Mouse (Mus musculus): ENCODE results near the gene Cox7a2. TPM values are rescaled to one million over a fixed set of nuclear protein-coding genes. Genes with fewer than 3 reads are reported as not detected.

The Cox7a2 gene
- 83.0 and 109 TPM in 2 replicates for polyA plus RNA-seq (2012; rRNA removed)

DNA sequence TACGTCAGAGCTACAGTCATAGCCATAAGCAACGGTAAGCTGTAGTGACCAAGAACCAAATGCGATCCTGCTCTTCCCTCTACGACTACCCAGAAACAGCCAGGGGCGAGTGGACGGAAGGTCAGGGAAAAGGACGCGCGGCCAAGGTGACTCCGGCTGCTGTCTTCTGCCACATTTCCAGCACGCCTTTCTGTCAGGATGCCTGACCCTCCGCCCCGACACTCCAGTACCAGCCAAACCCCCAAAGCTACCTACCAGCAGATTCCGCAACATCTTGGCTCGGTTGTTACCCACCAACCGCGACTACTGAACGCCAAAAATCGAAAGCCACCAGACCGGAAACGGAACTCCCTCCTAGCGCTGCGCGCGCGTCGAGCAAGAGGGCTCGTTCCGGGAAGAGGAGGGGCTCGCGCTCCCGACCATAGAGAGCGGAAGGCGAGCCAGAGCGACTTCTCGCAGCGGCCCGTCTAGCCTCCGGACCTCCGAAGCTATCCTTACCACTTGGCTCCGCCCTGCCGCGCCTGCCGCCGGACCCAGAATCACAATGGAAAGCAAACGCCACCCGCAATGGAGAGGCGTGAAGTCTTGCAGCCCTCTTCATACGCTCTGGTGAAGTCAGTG lies at the start of gene Cox7a2:
Gene Cox7a2, minus strand, starts transcription at position 494 of the 621 bp plus-strand sequence.

DNA sequence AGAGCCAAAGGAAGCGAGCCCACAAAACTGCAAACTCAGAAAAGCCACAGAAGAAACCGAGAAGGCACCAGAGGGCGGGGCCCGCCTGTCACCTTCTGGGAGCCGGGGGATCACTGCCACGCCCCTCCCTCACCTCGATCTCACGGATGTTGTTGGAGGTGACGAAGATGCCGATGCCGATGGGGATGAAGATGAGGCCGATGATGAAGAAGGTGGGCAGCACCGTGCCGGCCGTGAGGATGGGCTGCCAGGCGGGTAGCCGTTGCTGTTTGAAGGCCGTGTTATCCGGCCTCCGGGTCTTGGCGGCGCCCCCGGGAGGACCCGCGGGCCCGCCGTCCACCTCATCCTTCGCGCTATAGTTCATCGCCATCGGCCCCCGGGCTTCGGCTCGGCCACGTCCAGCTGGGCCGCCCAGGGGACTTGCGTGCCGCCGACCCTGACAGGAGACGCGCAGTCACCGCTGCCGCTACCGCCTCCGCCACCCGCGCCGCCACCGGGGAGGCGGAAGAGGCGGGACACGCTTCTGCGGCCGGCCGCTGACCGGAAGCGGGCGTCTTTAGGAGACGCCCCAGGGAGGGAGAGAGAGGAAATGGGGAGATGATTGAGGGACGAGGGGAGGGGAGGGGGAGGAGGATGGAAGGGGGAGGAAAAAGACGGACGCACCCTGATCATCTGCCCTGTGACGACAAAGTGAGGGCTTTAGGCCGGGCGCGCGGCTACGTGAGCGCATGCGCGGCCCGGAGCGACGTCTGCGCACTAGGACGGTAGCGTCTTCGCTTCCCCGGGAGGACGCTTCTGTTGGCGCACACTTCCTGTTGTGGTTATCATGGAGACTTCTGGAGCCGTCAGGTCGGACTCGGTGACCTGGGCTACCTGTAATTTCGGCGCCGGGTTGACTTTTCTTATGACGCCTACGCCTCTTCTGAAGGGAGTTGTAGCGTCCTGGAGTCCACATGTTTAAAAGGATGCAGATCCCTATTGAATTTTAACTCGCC lies 33.5 kb upstream of the Cox7a2 start, which contains the start of gene Tmem30a:
Gene Tmem30a, minus strand, starts transcription at position 667 of the 995 bp plus-strand sequence.

DNA sequence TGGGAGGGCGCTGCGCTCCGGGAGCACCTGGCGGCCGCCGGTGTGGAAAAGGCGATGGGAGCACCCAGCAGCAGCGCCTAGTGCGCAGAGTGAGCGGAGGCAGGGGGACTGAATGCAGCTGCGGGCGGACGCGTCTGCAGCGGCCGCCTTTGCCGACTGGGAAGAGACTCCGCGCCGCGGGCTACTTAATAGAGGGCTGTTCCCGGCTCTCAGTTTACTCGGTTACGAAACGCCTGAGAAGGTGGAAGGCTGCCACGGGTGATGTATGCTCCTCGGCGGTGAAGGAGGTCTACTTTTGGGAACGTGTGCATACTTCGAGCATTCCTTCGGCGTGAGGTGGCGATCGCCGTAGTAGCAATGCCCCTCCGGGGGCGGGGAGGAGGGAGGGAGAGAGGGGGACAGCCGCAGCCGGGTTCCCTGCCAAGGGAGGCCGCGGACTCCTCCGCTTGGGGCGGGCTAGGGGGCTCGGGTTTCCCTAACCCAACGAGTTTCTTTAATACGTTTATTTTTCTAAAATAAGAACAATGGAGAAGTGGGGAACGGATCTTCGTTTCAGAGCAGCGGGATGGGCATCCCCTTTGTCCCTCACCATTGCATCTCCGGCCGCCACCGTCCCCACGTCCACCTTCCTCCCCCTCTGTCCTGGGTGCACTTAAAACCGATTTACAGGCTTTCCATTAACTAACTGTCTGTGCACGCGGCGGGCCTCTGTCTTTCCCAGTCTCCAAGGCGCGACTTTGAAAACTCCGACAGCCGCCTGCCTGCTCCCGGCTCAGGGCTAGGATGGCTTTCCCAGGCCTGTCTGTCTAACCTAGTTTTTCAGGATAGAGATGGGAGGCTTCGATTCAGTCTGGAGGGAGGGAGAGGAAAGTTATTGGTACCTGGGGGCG lies 41.0 kb downstream of the Cox7a2 start, which contains the start of gene Col12a1:
Gene Col12a1, minus strand, starts transcription at position 351 of the 890 bp plus-strand sequence.

Other genes with a start within 250 kb of the Cox7a2 start
- 22.0 and 23.0 TPM in 2 replicates for gene Col12a1, start 41.0 kb downstream of the Cox7a2 start, polyA plus RNA-seq (2012; rRNA removed)
- gene Tmem30a, start 33.6 kb upstream of the Cox7a2 start, polyA plus RNA-seq (2012; rRNA removed): 53.3 and 56.6 TPM in 2 replicates